Mouse (Mus musculus) E14TG2a.4 (cell line): ENCODE data around the gene Otud4.

Experiments
- CTCF ChIP-seq: conservative IDR thresholded peaks from 2 replicates; pipeline ENCODE4 v1.5.1; 2014; ENCODE audit warnings: low read length
- NANOG ChIP-seq: IDR thresholded peaks from 2 replicates; pipeline ENCODE4 v1.6.1; 2014; ENCODE audit warnings: borderline replicate concordance, low read length, mixed read lengths
- POU5F1 ChIP-seq: IDR thresholded peaks from 2 replicates; pipeline ENCODE4 v1.6.1; 2014; ENCODE audit warnings: low read length, borderline replicate concordance

DNA sequence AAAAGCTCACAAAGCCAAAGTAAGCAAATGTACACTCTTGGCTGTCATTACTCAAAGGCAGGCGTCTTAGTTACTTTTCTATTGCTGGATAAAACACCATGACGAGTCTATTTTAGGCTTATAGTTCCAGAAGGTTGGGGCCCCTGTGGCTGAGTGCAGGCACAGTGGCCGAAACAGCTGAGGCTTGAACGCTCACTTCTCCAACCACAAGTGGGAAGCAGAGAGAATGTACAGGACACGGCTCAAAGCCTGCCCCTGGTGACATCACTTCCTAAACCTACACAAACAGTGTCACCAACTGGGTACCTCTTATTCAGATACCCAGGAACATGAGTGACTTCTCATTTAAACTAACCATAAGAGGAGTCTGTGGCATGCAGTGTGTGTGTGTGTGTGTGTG is 26.5 kb upstream of the Otud4 start:
- TF ChIP-seq CTCF (no peak), NANOG (no peak), POU5F1 (no peak)
